Mouse (Mus musculus) E14TG2a.4 (cell line): ENCODE measurements around the gene Card11.

Source experiments
- CTCF ChIP-seq: conservative IDR thresholded peaks from 2 replicates; pipeline ENCODE4 v1.5.1; 2014; ENCODE audit warnings: low read length
- NANOG ChIP-seq: IDR thresholded peaks from 2 replicates; pipeline ENCODE4 v1.6.1; 2014; ENCODE audit warnings: borderline replicate concordance, low read length, mixed read lengths
- POU5F1 ChIP-seq: IDR thresholded peaks from 2 replicates; pipeline ENCODE4 v1.6.1; 2014; ENCODE audit warnings: low read length, borderline replicate concordance

DNA sequence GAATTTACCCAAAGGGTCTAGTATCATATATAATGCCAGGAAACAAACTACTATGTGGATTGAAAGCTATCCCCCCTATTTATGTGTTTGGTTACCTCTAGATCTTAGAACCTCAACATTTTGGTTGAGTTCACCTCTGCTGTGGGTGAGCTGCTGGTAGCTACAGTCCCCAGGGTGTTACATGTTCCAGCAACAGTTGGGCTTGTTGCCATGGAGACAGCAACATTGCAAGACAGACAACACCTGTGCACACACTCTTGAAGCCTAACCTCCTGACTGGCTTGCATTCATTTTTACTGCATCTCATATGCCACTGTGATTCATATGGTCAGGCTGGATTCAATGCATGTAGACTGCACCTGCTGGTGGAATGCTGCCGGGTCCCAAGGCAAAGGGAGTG lies 32.6 kb upstream of the Card11 start:
- no peak for TF ChIP-seq CTCF
- TF ChIP-seq POU5F1, result no peak
- TF ChIP-seq NANOG, result no peak
